Mouse (Mus musculus) C2C12 (cell line): ENCODE measurements around the gene Gm37240.

Experiments
- CEBPB ChIP-seq: IDR thresholded peaks from one replicate; pipeline ENCODE4 v1.6.1; 2011; ENCODE audit warnings: low read depth, mild to moderate bottlenecking, control low read depth, moderate library complexity
- USF1 ChIP-seq: IDR thresholded peaks from one replicate; pipeline ENCODE4 v1.6.1; 2011; ENCODE audit warnings: low read depth, mild to moderate bottlenecking, control low read depth, moderate library complexity

- no peak for TF ChIP-seq CEBPB
- TF ChIP-seq USF1: no peak
These were observed 1193.4 kb downstream of the Gm37240 start for GRCm38 (mm10) chr3:84693886-84694285.
